Mouse (Mus musculus): ENCODE data around the gene Ugt1a2.

GRCm38 (mm10) chr1:88243861-88244260 lies 43.5 kb downstream of the Ugt1a2 start:
- TF ChIP-seq POLR2A (IDR thresholded peaks at IDR 0.05; ENCODE audit: insufficient read depth, low read depth, low read length) (no peak), CTCF (IDR thresholded peaks at IDR 0.05; ENCODE audit: insufficient read depth, low read depth, low read length) (no peak)
